Mouse (Mus musculus) myocyte (in vitro differentiated cells): ENCODE measurements around the gene Slc37a3. TPM values are rescaled to one million over a fixed set of nuclear protein-coding genes. Genes with fewer than 3 reads are reported as not detected.

Experiments
- H3K27me3 ChIP-seq: one replicate; pipeline ENCODE4 v1.6.1; 2011; ENCODE audit not compliant: control insufficient read depth, insufficient read depth, insufficient read length
- H3K36me3 ChIP-seq: one replicate; pipeline ENCODE4 v1.6.1; 2011; ENCODE audit not compliant: control insufficient read depth, insufficient read depth
- H3K4me2 ChIP-seq: one replicate; pipeline ENCODE4 v1.6.1; 2011; ENCODE audit warnings: low read depth, control low read depth
- H3K4me3 ChIP-seq: one replicate; pipeline ENCODE4 v1.5.1; 2011; ENCODE audit warnings: mild to moderate bottlenecking, control low read depth, moderate library complexity
- H3K79me2 ChIP-seq: one replicate; pipeline ENCODE4 v1.6.1; 2011; ENCODE audit not compliant: control insufficient read depth, insufficient read depth
- H3ac ChIP-seq: one replicate; pipeline ENCODE4 v1.6.1; 2011; ENCODE audit not compliant: control insufficient read depth, insufficient read length
- CEBPB ChIP-seq: IDR thresholded peaks from 2 replicates; pipeline ENCODE4 v1.6.1; 2011; ENCODE audit warnings: mild to moderate bottlenecking, moderate library complexity; ENCODE audit not compliant: poor library complexity, insufficient read depth, severe bottlenecking
- E2F4 ChIP-seq: IDR thresholded peaks from one replicate; pipeline ENCODE4 v1.6.1; 2011; ENCODE audit warnings: mild to moderate bottlenecking, control low read depth, moderate library complexity; ENCODE audit not compliant: insufficient read depth
- MAX ChIP-seq: IDR thresholded peaks from one replicate; pipeline ENCODE4 v1.6.1; 2011; ENCODE audit warnings: low read depth, mild to moderate bottlenecking, control low read depth
- MYOD1 ChIP-seq, 3 experiments: IDR thresholded peaks; one replicate each; pipeline ENCODE4 v1.6.1; 2011; ENCODE audit warnings: control low read depth in 2 of 3, low read depth in 2 of 3, mild to moderate bottlenecking in 2 of 3, moderate library complexity in 1 of 3; ENCODE audit not compliant: insufficient read length in 2 of 3, control insufficient read depth in 1 of 3
- MYOG ChIP-seq, 3 experiments: IDR thresholded peaks; one replicate each; pipeline ENCODE4 v1.6.1; 2011; ENCODE audit warnings: control low read depth in 2 of 3, low read depth in 2 of 3, mild to moderate bottlenecking in 2 of 3; ENCODE audit not compliant: insufficient read length in 2 of 3, control insufficient read depth in 1 of 3, insufficient read depth in 1 of 3
- POLR2A ChIP-seq: IDR thresholded peaks from one replicate; pipeline ENCODE4 v1.6.1; 2011; ENCODE audit warnings: low read depth, mild to moderate bottlenecking, control low read depth, moderate library complexity; ENCODE audit not compliant: insufficient read length
- POLR2AphosphoS2 ChIP-seq: IDR thresholded peaks from one replicate; pipeline ENCODE4 v1.6.1; 2011; ENCODE audit warnings: low read depth, control low read depth; ENCODE audit not compliant: insufficient read length
- REST ChIP-seq: IDR thresholded peaks from one replicate; pipeline ENCODE4 v1.6.1; 2011; ENCODE audit warnings: mild to moderate bottlenecking, control low read depth, moderate library complexity; ENCODE audit not compliant: insufficient read depth, insufficient read length
- SRF ChIP-seq: IDR thresholded peaks from one replicate; pipeline ENCODE4 v1.6.1; 2011; ENCODE audit warnings: low read depth; ENCODE audit not compliant: control insufficient read depth, insufficient read length
- TCF12 ChIP-seq: IDR thresholded peaks from one replicate; pipeline ENCODE4 v1.6.1; 2011; ENCODE audit warnings: mild to moderate bottlenecking, control low read depth; ENCODE audit not compliant: poor library complexity, insufficient read depth, severe bottlenecking
- TCF3 ChIP-seq: IDR thresholded peaks from one replicate; pipeline ENCODE4 v1.6.1; 2011; ENCODE audit warnings: low read depth, control low read depth; ENCODE audit not compliant: insufficient read length
- USF1 ChIP-seq: IDR thresholded peaks from one replicate; pipeline ENCODE4 v1.6.1; 2011; ENCODE audit warnings: low read depth, mild to moderate bottlenecking, control low read depth, moderate library complexity
- polyA plus RNA-seq: library from polyadenylated mRNA; unstranded; fragments of >200 nt; fragmentation: generic; extraction: Trizol; gene quantifications from one replicate; pipeline ENCODE4 v1.2.1, GENCODE M21; 2012; ENCODE audit warnings: missing spikeins

Slc37a3 gene
- polyA plus RNA-seq, 1 experiment: 18.3 TPM

DNA sequence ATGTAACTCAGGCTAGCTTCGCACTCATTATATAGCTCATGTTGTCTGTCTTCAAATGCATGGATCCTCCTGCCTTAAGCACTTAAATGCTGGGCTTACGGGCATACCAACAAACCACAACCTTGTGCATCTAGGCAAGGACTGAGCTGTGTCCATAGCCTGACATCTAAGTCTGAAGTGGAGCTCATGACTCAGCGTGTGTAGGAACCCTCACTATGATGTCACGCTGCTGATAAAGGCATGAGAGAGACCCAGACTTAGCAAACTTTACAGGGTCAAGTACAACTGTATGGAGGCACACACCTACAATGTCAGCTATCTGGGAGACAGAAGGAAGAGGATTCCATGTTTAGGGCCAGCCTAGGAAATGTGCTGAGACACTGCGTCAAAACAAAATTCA, 29.0 kb upstream of the Slc37a3 start:
- no peak for TF ChIP-seq CEBPB
- H3K27me3 ChIP-seq: no peaks in the 10 kb centered on the region
- H3K36me3 ChIP-seq: peaks cover 5% of the 10 kb centered on the region
- no peak overlapping the region for H3ac ChIP-seq
- H3K79me2 ChIP-seq: no peaks in the 10 kb centered on the region
- no peak overlapping the region for H3K4me2 ChIP-seq
- no peak overlapping the region for H3K4me3 ChIP-seq

DNA sequence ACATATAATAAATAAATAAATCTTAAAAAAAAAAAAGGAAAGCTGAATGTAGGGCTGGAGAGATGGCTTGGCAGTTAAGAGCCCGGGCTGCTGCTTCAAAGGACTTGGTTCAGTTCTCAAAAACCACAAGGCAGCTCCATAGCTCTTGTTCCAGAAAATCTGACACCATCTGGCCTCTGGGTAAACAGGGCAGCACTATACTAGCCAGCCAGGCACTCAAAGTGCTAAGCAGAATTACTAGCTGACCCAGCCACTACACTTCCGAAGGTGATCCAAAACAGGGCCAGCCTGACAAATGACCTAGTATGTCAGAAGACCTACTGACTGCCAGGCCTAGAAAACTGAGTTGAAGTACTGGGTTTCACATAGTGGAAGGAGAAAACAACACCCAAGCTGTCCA, 25.7 kb upstream of the Slc37a3 start:
- Histone ChIP-seq H3K36me3 (peaks cover 5% of the 10 kb centered on the region), H3K27me3 (no peaks in the 10 kb centered on the region)

DNA sequence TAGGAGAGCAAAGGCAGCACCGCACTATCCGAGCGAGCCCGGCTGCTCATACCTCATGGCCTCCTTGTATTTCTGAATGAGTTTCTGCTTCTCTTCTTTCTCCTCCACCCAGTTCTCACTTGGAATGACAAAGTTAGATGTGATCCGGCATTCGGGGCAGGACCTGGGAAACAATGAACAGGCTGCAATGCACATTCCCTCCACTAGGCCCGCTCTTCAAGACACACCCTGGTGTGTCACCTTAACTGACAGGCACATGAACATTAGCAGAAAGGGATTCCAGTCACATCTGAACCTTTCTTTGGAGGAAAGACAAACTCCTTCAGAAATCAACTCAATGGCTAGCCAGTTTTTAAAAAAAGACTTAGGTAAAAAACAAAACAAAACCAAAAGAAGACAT, 22.9 kb upstream of the Slc37a3 start:
- Histone ChIP-seq H3K4me3 (no peak overlapping the region), H3ac (no peak overlapping the region), H3K4me2 (no peak overlapping the region), H3K36me3 (peaks cover 2% of the 10 kb centered on the region), H3K27me3 (no peaks in the 10 kb centered on the region), H3K79me2 (no peaks in the 10 kb centered on the region)
- no peak for TF ChIP-seq CEBPB
- TF ChIP-seq POLR2A: no peak
- no peak for TF ChIP-seq MYOD1 (IDR thresholded peaks at IDR 0.05; ENCODE audit: control insufficient read depth in 1 of 3, insufficient read length in 2 of 3, low read depth in 2 of 3)
- no peak for TF ChIP-seq TCF12
- no peak for TF ChIP-seq SRF
- no peak for TF ChIP-seq E2F4
- no peak for TF ChIP-seq POLR2AphosphoS2

More for the DNA sequence above, 25.7 kb upstream of the Slc37a3 start:
- TF ChIP-seq POLR2AphosphoS2 (no peak), MAX (no peak), USF1 (no peak), SRF (no peak), CEBPB (no peak), TCF12 (no peak), E2F4 (no peak), POLR2A (no peak), MYOD1 (IDR thresholded peaks at IDR 0.05; ENCODE audit: control insufficient read depth in 1 of 3, insufficient read length in 2 of 3, low read depth in 2 of 3) (no peak), MYOG (IDR thresholded peaks at IDR 0.05; ENCODE audit: control insufficient read depth in 1 of 3, insufficient read depth in 1 of 3, insufficient read length in 2 of 3, low read depth in 2 of 3) (no peak)
- no peak overlapping the region for H3ac ChIP-seq
- H3K4me2 ChIP-seq: no peak overlapping the region
- H3K79me2 ChIP-seq: no peaks in the 10 kb centered on the region
- no peak overlapping the region for H3K4me3 ChIP-seq

DNA sequence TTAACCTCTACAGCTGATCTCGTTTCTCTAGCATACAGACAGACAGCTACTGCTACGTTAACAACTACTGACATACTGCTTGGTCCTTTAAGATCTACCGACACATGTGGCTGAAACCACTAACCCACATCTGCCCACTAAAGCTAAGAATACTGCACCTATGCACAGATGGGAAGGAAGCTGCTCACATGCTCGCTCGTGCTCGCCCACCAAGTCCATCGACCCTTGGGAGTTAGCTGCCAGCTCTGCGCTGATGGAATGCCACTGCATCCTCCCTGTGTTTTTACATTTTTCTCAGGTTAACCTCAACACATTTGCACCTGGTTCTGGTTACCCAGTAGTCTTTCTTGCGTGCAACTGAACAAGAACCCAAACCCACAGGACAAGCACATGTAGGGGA, 20.9 kb upstream of the Slc37a3 start:
- Histone ChIP-seq H3K4me3 (no peak overlapping the region), H3K27me3 (no peaks in the 10 kb centered on the region), H3ac (no peak overlapping the region), H3K36me3 (no peaks in the 10 kb centered on the region), H3K4me2 (no peak overlapping the region), H3K79me2 (no peaks in the 10 kb centered on the region)
- TF ChIP-seq CEBPB (no peak), POLR2A (no peak), MAX (no peak)

DNA sequence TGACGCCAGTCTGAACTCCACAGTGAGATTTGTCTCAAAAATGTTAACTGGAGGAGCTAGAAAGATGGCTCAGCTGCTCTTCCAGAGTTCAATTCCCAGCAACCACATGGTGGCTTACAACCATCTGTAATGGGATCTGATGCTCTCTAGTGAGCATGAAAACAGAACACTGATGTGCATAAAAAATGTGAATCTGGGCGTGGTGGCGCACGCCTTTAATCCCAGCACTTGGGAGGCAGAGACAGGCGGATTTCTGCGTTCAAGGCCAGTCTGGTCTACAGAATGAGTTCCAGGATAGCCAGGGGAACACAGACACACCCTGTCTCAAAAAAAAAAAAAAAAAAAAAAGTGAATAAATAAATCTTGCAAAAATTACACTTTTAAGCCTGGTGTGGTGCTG, 19.6 kb upstream of the Slc37a3 start:
- H3K36me3 ChIP-seq: no peaks in the 10 kb centered on the region
- no peaks in the 10 kb centered on the region for H3K79me2 ChIP-seq
- no peak for TF ChIP-seq TCF3
- no peak for TF ChIP-seq USF1
- TF ChIP-seq CEBPB: no peak
- TF ChIP-seq MAX: no peak
- TF ChIP-seq TCF12: no peak
- TF ChIP-seq POLR2A: no peak
- TF ChIP-seq POLR2AphosphoS2: no peak
- TF ChIP-seq REST: no peak
- TF ChIP-seq MYOG (IDR thresholded peaks at IDR 0.05; ENCODE audit: control insufficient read depth in 1 of 3, insufficient read depth in 1 of 3, insufficient read length in 2 of 3, low read depth in 2 of 3): no peak
- TF ChIP-seq MYOD1 (IDR thresholded peaks at IDR 0.05; ENCODE audit: control insufficient read depth in 1 of 3, insufficient read length in 2 of 3, low read depth in 2 of 3): no peak
- no peak for TF ChIP-seq SRF
- TF ChIP-seq E2F4: no peak

DNA sequence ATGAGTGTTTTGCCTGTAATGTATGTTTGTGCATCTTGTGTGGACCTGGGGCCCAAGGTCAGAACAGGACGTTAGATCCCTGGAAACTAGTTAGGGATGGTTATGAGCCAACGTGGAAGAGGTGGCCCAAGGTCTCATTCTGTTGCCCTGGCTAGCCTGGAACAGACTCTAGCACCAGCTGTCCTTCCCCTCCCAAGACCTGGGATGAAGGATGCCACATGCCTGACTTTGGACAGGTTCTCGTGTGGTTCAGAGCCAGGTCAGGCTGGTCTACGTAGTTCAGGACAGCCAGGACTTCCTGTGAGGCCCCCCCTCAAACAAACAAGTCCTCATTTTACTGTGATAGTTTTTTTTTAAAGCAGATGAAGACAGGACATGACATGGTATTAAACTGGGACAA, 18.4 kb upstream of the Slc37a3 start:
- no peak overlapping the region for H3K4me3 ChIP-seq
- H3ac ChIP-seq: no peak overlapping the region
- TF ChIP-seq TCF3: no peak
- no peak for TF ChIP-seq USF1
- TF ChIP-seq REST: no peak
- no peak for TF ChIP-seq MYOG (IDR thresholded peaks at IDR 0.05; ENCODE audit: control insufficient read depth in 1 of 3, insufficient read depth in 1 of 3, insufficient read length in 2 of 3, low read depth in 2 of 3)
- no peak for TF ChIP-seq POLR2A
- no peak for TF ChIP-seq POLR2AphosphoS2
- TF ChIP-seq MYOD1 (IDR thresholded peaks at IDR 0.05; ENCODE audit: control insufficient read depth in 1 of 3, insufficient read length in 2 of 3, low read depth in 2 of 3): no peak
- no peak for TF ChIP-seq TCF12
- TF ChIP-seq SRF: no peak
- no peak for TF ChIP-seq MAX
- no peak for TF ChIP-seq CEBPB
- TF ChIP-seq E2F4: no peak
- H3K27me3 ChIP-seq: no peaks in the 10 kb centered on the region
- no peaks in the 10 kb centered on the region for H3K36me3 ChIP-seq
- H3K79me2 ChIP-seq: no peaks in the 10 kb centered on the region
- no peak overlapping the region for H3K4me2 ChIP-seq

More for the DNA sequence above, 19.6 kb upstream of the Slc37a3 start:
- Histone ChIP-seq H3K27me3 (no peaks in the 10 kb centered on the region), H3K4me2 (no peak overlapping the region), H3K4me3 (no peak overlapping the region), H3ac (no peak overlapping the region)
